In the genomic region with DNA sequence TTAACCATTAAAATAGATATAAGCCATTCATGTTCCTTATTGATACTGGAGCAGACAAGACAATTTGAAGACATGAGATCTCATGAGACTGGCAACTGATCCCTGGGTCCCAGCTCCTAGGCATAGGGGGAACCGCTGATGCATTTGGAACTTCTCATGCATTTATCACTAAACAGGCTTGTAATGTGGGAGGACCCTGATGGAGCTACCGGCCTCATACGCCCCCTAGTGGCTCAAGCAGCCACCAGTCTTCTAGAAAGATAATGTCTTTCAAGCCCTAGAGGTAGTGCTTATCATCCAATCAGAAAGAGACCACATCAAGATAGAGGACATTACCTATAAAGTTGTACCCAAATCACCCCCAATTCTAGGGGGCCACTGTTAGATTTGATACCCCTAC, we compare ENCODE assay signal across 9 mouse cellular contexts.
DNase-seq lines count a peak whose midpoint lies in the region; ATAC-seq lines count a peak whose summit lies in the region.
"Had no signal": no experiment of that assay in that cellular context is flagged by ENCODE, and none has a peak within 500 bp of the region (broad histone marks: within the 10 kb centered on the region; RNA-seq: fewer than 3 reads in every experiment).

No protein-coding gene starts in this region.

- H3K4me3 ChIP-seq in kidney, embryonic 16.5 days (ENCODE audit: low read length), result no peak overlapping the region
- H3K4me3 ChIP-seq: embryonic facial prominence, embryonic 15.5 days had no signal

- DNase-seq in kidney, adult 11 months, result peak; percentile 11
- DNase-seq in NIH3T3 (ENCODE audit: low read depth), result peak; percentile 55
- DNase-seq in cerebellum, postnatal 14 days, result peak; percentile 37 to 69
- DNase-seq in layer of hippocampus, postnatal 36 days, result peak; percentile 47
- DNase-seq in thymus, postnatal 14 days, result peak; percentile 50

- ATAC-seq in kidney, embryonic 16.5 days (ENCODE audit: low FRiP score, low TSS enrichment), result no peak
- 0 out of 2 replicates have a peak, but pooled peaks have one; percentile 40 for ATAC-seq in granulocyte monocyte progenitor cell, adult 5-6 weeks (replicated peaks; ENCODE audit: poor library complexity, severe bottlenecking)
- peak; percentile 66 for ATAC-seq in megakaryocyte progenitor cell, adult 5-6 weeks (replicated peaks; ENCODE audit: poor library complexity)

- peaks cover 41% of the 10 kb centered on the region for H3K27me3 ChIP-seq in kidney, embryonic 16.5 days (ENCODE audit: insufficient read depth, low read length)

- H3K36me3 ChIP-seq in kidney, embryonic 16.5 days (ENCODE audit: insufficient read depth, low read length), result no peaks in the 10 kb centered on the region
- H3K36me3 ChIP-seq: embryonic facial prominence, embryonic 15.5 days had no signal

- 3% methylated on average over 3 of the region's 3 CpGs for WGBS in kidney, embryonic 16.5 days

- H3K4me2 ChIP-seq in kidney, embryonic 16.5 days (replicated peaks; ENCODE audit: low read depth, low read length), result no peak overlapping the region
- H3K4me2 ChIP-seq: embryonic facial prominence, embryonic 15.5 days had no signal

- no peaks in the 10 kb centered on the region for H3K9me3 ChIP-seq in kidney, embryonic 16.5 days (ENCODE audit: low read length)
- H3K9me3 ChIP-seq: embryonic facial prominence, embryonic 15.5 days had no signal

- no peaks in the 10 kb centered on the region for H3K4me1 ChIP-seq in kidney, embryonic 16.5 days (ENCODE audit: insufficient read depth, low read length)
- H3K4me1 ChIP-seq: embryonic facial prominence, embryonic 15.5 days had no signal

- no peak overlapping the region for H3K9ac ChIP-seq in kidney, embryonic 16.5 days (replicated peaks; ENCODE audit: low read length)
- H3K9ac ChIP-seq: embryonic facial prominence, embryonic 15.5 days had no signal

- no peak overlapping the region for H3K27ac ChIP-seq in kidney, embryonic 16.5 days (ENCODE audit: low read length)
- H3K27ac ChIP-seq: embryonic facial prominence, embryonic 15.5 days had no signal
